Mouse (Mus musculus): ENCODE results near the gene Ly6g6f. TPM values are rescaled to one million over a fixed set of nuclear protein-coding genes. Genes with fewer than 3 reads are reported as not detected.
"Not testable (repeated sequence)": the region's sequence is repeated elsewhere in the genome, so short reads cannot be mapped to it uniquely, and the experiment has no call there.

Gene Ly6g6f
- total RNA-seq (2021) (not detected), polyA plus RNA-seq (2012; rRNA removed) (not detected in 2 replicates)
- long read RNA-seq, result 0 reads

- no peak for DNase-seq
Observed at GRCm38 (mm10) chr17:35085208-35085865, at the start of gene Ly6g6f. Gene Ly6g6f, minus strand, starts transcription at chr17:35085610.

GRCm38 (mm10) chr17:35134801-35135590, 49.6 kb upstream of the Ly6g6f start, which contains the start of gene Bag6:
Gene Bag6, plus strand, starts transcription at chr17:35135178.
- DNase-seq, result peak; percentile 95

- no peak for DNase-seq
Observed at GRCm38 (mm10) chr17:35133517-35133916, 48.1 kb upstream of the Ly6g6f start.

GRCm38 (mm10) chr17:35132174-35132560, 46.8 kb upstream of the Ly6g6f start:
- no peak for DNase-seq

- DNase-seq, result no peak
Observed at GRCm38 (mm10) chr17:35131500-35132173, 46.2 kb upstream of the Ly6g6f start, which contains the start of gene Apom. Gene Apom, minus strand, starts transcription at chr17:35132050.

- no peak for DNase-seq
Observed at GRCm38 (mm10) chr17:35131038-35131437, 45.6 kb upstream of the Ly6g6f start.

- no peak for DNase-seq
Observed at GRCm38 (mm10) chr17:35128996-35129395, 43.6 kb upstream of the Ly6g6f start.

GRCm38 (mm10) chr17:35127017-35127416, 41.6 kb upstream of the Ly6g6f start:
- DNase-seq, result no peak

GRCm38 (mm10) chr17:35126206-35126611, 40.8 kb upstream of the Ly6g6f start, which contains the start of gene D17H6S53E:
Gene D17H6S53E, plus strand, starts transcription at chr17:35126373.
- DNase-seq, result peak; percentile 90

- DNase-seq, result no peak
Observed at GRCm38 (mm10) chr17:35125578-35125977, 40.2 kb upstream of the Ly6g6f start.

GRCm38 (mm10) chr17:35125081-35125480, 39.7 kb upstream of the Ly6g6f start:
- DNase-seq, result no peak

- not testable (repeated sequence) for DNase-seq
Observed at GRCm38 (mm10) chr17:35124261-35124896, 39.0 kb upstream of the Ly6g6f start.

- not testable (repeated sequence) for DNase-seq
Observed at GRCm38 (mm10) chr17:35123287-35123686, 37.9 kb upstream of the Ly6g6f start.

GRCm38 (mm10) chr17:35121871-35122303, 36.5 kb upstream of the Ly6g6f start, which contains the start of gene Csnk2b:
Gene Csnk2b, minus strand, starts transcription at chr17:35122053.
- DNase-seq, result peak; percentile 59

- DNase-seq, result peak; percentile 99
Observed at GRCm38 (mm10) chr17:35121143-35121799, 35.9 kb upstream of the Ly6g6f start, which contains the start of gene Gpank1. Gene Gpank1, plus strand, starts transcription at chr17:35121455.

- DNase-seq, result no peak
Observed at GRCm38 (mm10) chr17:35120745-35121142, 35.3 kb upstream of the Ly6g6f start.

- no peak for DNase-seq
Observed at GRCm38 (mm10) chr17:35115046-35116019, 29.9 kb upstream of the Ly6g6f start, which contains the start of gene Ly6g5b. Gene Ly6g5b, minus strand, starts transcription at chr17:35115428.

- no peak for DNase-seq
Observed at GRCm38 (mm10) chr17:35111774-35112173, 26.4 kb upstream of the Ly6g6f start.

GRCm38 (mm10) chr17:35108097-35108496, 22.7 kb upstream of the Ly6g6f start, which contains the start of gene Ly6g5c:
Gene Ly6g5c, plus strand, starts transcription at chr17:35108279.
- no peak for DNase-seq

GRCm38 (mm10) chr17:35106522-35106921, 21.1 kb upstream of the Ly6g6f start:
- no peak for DNase-seq

Data from adrenal gland, adult 2 months (tissue).